Mouse (Mus musculus) midbrain, embryonic 10.5 days (tissue): ENCODE results near the gene Pla2g4f. TPM values are rescaled to one million over a fixed set of nuclear protein-coding genes. Genes with fewer than 3 reads are reported as not detected.
A peak's percentile ranks its signal among the peaks of the same experiment; 100 is the strongest.

Experiments
- DNase-seq: peaks from one replicate; pipeline ENCODE4 v3.0.0-alpha.2; 2017; ENCODE audit warnings: low spot score
- H3K27ac ChIP-seq: fragments of 300-500 bp; sonication (generic); replicated peaks from 2 replicates; pipeline ENCODE4 v1.5.1; 2016; ENCODE audit warnings: mild to moderate bottlenecking
- H3K27me3 ChIP-seq: fragments of 300-500 bp; sonication (generic); 2 replicates; pipeline ENCODE4 v1.6.1; 2016; ENCODE audit warnings: low read depth, mild to moderate bottlenecking; ENCODE audit not compliant: poor library complexity, severe bottlenecking
- H3K36me3 ChIP-seq: fragments of 300-500 bp; sonication (generic); 2 replicates; pipeline ENCODE4 v1.6.1; 2016; ENCODE audit warnings: mild to moderate bottlenecking, moderate library complexity
- H3K4me1 ChIP-seq: fragments of 300-500 bp; sonication (generic); 2 replicates; pipeline ENCODE4 v1.6.1; 2016
- H3K4me3 ChIP-seq: fragments of 300-500 bp; sonication (generic); 2 replicates; pipeline ENCODE4 v1.5.1; 2016; ENCODE audit warnings: mild to moderate bottlenecking, moderate library complexity
- H3K9me3 ChIP-seq: fragments of 300-500 bp; sonication (generic); replicated peaks from 2 replicates; pipeline ENCODE4 v1.6.1; 2016; ENCODE audit warnings: mild to moderate bottlenecking
- WGBS: fragments of 180-500 bp; shearing (Covaris S2); methylation state at CpG from one replicate; pipeline ENCODE4 v1.1.7; 2016; 5-methylcytosine and 5-hydroxymethylcytosine counted together
- polyA plus RNA-seq: library from polyadenylated mRNA; unstranded; fragments of >200 nt; fragmentation: Nextera tagmentation; extraction: Ambion mirVana; gene quantifications from 2 replicates; pipeline ENCODE4 v1.2.1, GENCODE M21; 2016

The Pla2g4f gene
- polyA plus RNA-seq = not detected in 2 replicates

GRCm38 (mm10) chr2:120313976-120314375 is at the start of gene Pla2g4f:
TSS of gene Pla2g4f (minus strand) at chr2:120314165.
- no peaks in the 10 kb centered on the region for H3K27me3 ChIP-seq
- no peak for DNase-seq
- no peak within 1 kb of the TSS for H3K27ac ChIP-seq
- no peaks in the 10 kb centered on the region for H3K4me1 ChIP-seq
- no peak within 1 kb of the TSS for H3K4me3 ChIP-seq
- no peaks in the 10 kb centered on the region for H3K9me3 ChIP-seq
- H3K36me3 ChIP-seq = peaks cover 33% of the 10 kb centered on the region
- WGBS = 67% methylated on average over 3 of the region's 3 CpGs

GRCm38 (mm10) chr2:120360425-120360824 is 46.5 kb upstream of the Pla2g4f start:
- no peak for DNase-seq
- H3K4me1 ChIP-seq = no peaks in the 10 kb centered on the region
- no peak overlapping the region for H3K4me3 ChIP-seq
- H3K36me3 ChIP-seq = peaks cover 85% of the 10 kb centered on the region
- WGBS = 84% methylated on average over 1 of the region's 1 CpGs
- H3K27me3 ChIP-seq = no peaks in the 10 kb centered on the region
- no peak overlapping the region for H3K27ac ChIP-seq
- H3K9me3 ChIP-seq = no peaks in the 10 kb centered on the region

DNA sequence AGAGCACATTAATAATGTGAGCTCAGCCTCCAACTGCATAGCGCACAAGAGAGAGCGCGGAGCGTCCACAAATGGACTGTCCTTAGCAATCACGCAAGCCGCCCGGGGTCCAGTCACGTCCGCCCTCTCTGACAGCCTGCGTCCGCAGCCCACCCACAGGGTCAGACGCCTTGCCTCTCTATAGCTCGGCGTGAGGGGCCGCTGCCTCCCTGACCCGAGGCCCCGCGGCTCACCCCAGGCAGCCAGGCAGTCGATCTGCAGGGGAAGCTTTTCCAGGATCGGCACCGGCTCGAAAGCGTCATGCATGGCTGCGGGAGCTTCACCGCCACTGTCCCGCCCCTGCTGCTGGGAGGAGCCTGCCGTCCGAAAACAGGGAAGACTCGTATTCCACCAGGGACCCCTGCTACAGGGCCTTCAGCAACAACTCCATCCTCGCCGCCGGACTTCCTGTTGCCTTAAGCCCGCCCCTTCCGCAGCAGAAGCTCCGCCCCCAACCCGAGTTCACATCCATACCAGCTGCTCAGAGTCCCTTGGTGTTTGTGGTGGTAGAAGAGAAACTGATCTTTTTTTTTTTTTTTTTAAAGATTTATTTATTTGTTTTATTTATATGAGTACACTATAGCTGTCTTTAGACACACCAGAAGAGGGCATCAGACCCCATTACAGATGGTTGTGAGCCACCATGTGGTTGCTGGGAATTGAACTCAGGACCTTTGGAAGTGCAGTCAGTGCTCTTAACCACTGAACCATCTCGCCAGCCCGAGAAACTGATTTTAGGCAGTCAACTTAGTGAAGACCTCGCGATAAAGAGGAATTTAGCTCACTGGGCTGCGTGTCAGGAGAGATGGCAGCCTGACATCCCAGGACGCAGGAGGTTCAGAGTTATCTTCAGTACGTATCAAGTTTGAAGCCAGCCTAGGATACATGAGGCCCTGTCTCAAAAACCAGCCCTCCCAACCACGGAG is 39.0 kb upstream of the Pla2g4f start, which contains the start of gene Vps39:
Gene Vps39, minus strand, starts transcription at position 456 of the 965 bp plus-strand sequence.
- WGBS = 11% methylated on average over 44 of the region's 44 CpGs
- Histone ChIP-seq H3K27ac (peak within 1 kb of the TSS; percentile 89), H3K4me1 (peaks cover 16% of the 10 kb centered on the region), H3K9me3 (no peaks in the 10 kb centered on the region), H3K4me3 (peak within 1 kb of the TSS; percentile 95), H3K27me3 (no peaks in the 10 kb centered on the region), H3K36me3 (peaks cover 55% of the 10 kb centered on the region)
- peak; percentile 90 for DNase-seq

DNA sequence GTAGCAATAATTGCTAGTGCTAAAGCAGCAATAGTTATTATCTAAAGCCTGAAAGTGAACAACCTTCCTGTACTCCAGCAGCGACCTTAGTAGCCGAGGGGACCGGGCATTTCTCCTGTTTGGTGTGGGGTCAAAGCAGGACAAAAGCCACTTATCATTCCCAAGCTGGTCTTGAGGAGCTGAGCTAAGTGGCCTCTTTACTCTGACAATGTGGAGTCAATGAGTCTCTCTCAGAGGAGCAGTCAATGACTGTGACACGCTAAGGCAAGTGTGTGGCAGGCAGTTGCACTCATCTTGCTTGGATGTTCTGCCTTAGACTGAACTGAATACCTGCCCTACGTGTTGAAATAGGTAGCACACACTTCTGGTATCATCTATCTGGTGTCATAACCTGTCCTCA is 37.4 kb upstream of the Pla2g4f start:
- Histone ChIP-seq H3K9me3 (no peaks in the 10 kb centered on the region), H3K4me3 (0 out of 2 replicates have a peak overlapping the region, but pooled peaks have one; percentile 95), H3K36me3 (peaks cover 56% of the 10 kb centered on the region), H3K27me3 (no peaks in the 10 kb centered on the region), H3K4me1 (peaks cover 16% of the 10 kb centered on the region), H3K27ac (no peak overlapping the region)
- no peak for DNase-seq
- 82% methylated on average over 5 of the region's 5 CpGs for WGBS

DNA sequence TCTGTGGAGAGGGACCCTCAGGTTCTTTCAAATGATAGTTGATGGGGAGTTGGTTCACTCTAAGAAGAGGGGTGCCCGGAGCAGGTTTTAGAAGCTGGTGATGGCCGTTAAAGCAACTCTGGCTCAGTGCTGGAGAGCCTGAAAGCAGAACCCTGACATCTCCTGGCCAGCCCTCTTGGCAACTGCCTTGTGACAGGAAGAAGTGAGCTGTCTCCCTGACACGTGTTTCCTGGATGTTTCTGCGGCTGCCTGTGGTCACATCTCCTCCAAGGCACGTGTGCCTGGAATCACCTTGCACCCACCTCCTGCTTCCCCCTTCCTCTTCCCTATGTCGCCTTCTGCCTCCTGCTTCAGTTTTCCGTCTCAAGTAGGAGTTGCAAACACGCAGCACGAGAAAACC is 34.2 kb upstream of the Pla2g4f start:
- H3K4me1 ChIP-seq = peaks cover 16% of the 10 kb centered on the region
- H3K27me3 ChIP-seq = no peaks in the 10 kb centered on the region
- no peak for DNase-seq
- no peak overlapping the region for H3K4me3 ChIP-seq
- H3K9me3 ChIP-seq = no peaks in the 10 kb centered on the region
- H3K36me3 ChIP-seq = peaks cover 61% of the 10 kb centered on the region
- no peak overlapping the region for H3K27ac ChIP-seq
- WGBS = 84% methylated on average over 9 of the region's 9 CpGs

DNA sequence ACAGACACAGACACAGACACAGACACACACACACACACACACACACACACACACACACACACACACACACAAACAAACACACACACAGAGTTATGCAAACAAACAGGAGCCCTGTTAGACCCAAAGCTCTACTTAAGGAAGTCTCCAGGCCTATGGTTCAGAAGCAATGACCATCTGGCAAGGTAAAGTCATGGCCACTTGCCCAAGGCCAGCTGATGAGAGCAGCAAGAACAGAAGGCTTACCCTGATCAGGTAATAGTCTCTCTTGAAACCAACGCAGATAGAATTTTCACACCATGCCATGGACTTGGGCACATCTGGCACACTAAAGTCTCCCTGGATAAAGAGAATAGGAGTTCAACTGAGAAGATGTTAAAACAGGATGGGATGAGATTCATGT is 27.8 kb upstream of the Pla2g4f start:
- H3K27me3 ChIP-seq = no peaks in the 10 kb centered on the region
- 95% methylated on average over 1 of the region's 1 CpGs for WGBS
- peaks cover 95% of the 10 kb centered on the region for H3K36me3 ChIP-seq
- no peak overlapping the region for H3K4me3 ChIP-seq
- DNase-seq = no peak
- H3K9me3 ChIP-seq = no peaks in the 10 kb centered on the region
- H3K27ac ChIP-seq = no peak overlapping the region
- H3K4me1 ChIP-seq = no peaks in the 10 kb centered on the region

DNA sequence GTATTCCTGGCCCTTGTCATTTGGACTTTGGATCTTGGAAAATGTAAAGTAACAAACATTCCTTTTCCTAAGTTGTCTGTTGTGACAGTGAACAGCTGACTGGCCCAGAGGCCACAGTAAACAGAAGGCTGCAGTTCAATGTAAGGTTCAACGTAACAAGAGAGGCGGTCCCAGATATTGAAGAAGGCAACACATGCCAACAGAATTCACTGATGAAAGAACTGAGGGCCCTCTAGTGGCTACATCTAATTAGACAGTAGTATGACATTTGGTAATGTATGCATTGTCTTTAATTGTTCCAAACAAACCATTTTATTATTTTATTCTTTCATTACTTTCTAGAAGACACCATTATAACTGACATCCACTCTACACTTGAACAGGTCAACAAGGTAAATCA is 23.9 kb upstream of the Pla2g4f start:
- H3K36me3 ChIP-seq = peaks cover 88% of the 10 kb centered on the region
- H3K27ac ChIP-seq = no peak overlapping the region
- H3K4me3 ChIP-seq = no peak overlapping the region
- no peaks in the 10 kb centered on the region for H3K27me3 ChIP-seq
- H3K4me1 ChIP-seq = no peaks in the 10 kb centered on the region
- no peaks in the 10 kb centered on the region for H3K9me3 ChIP-seq
- DNase-seq = no peak
- whole genome bisulfite sequencing = 88% methylated on average over 2 of the region's 2 CpGs

DNA sequence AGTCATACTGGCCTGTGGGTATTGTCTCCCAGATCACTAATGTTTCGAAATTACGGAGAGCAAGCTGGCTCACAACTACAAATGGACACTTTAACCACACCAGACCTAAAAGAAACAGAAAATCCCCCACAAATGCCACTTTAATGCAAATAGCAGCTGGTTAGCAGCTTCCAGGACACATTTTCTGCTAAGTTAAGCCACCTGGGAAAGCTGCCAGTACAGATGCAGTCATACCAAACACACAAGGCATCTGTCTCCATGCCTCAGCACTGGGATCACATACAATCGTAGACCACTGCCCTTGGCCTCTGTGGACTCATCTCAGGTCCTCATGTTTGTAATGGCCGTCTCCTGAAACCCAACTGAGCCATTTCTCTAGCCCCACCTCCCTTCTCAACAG is 17.6 kb upstream of the Pla2g4f start:
- H3K27me3 ChIP-seq = no peaks in the 10 kb centered on the region
- no peak overlapping the region for H3K27ac ChIP-seq
- H3K4me1 ChIP-seq = no peaks in the 10 kb centered on the region
- H3K36me3 ChIP-seq = peaks cover 86% of the 10 kb centered on the region
- no peak for DNase-seq
- WGBS = 93% methylated on average over 4 of the region's 4 CpGs
- H3K4me3 ChIP-seq = no peak overlapping the region
- no peaks in the 10 kb centered on the region for H3K9me3 ChIP-seq

- Histone ChIP-seq H3K4me1 (no peaks in the 10 kb centered on the region), H3K27ac (no peak overlapping the region), H3K4me3 (no peak overlapping the region), H3K27me3 (no peaks in the 10 kb centered on the region), H3K36me3 (peaks cover 43% of the 10 kb centered on the region), H3K9me3 (no peaks in the 10 kb centered on the region)
- DNase-seq = no peak
- 81% methylated on average over 4 of the region's 4 CpGs for WGBS
Observed at GRCm38 (mm10) chr2:120315077-120315476, 1.1 kb upstream of the Pla2g4f start.

DNA sequence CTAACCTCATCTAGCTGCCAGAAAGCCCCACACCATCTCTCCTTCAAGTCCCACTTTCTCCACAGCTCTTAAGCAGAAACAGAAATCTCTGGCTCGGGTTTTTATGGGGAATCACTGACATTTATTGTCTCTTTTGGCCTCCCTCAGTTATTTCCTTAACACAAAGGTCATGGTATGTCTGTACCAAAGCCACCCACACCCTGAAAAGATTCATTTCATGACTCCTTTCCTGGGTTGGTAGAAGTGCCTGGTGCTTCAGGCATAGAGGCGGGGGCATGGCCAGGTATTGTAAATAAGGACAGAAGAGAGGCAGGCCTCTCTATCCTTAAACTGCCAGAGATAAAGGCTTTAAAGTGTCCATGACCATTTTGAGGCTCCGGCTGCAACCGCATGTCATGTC is 522 bp upstream of the Pla2g4f start:
- H3K9me3 ChIP-seq = no peaks in the 10 kb centered on the region
- no peaks in the 10 kb centered on the region for H3K27me3 ChIP-seq
- DNase-seq = no peak
- peaks cover 38% of the 10 kb centered on the region for H3K36me3 ChIP-seq
- 87% methylated on average over 4 of the region's 4 CpGs for WGBS
- no peaks in the 10 kb centered on the region for H3K4me1 ChIP-seq
- H3K4me3 ChIP-seq = no peak overlapping the region
- H3K27ac ChIP-seq = no peak overlapping the region

GRCm38 (mm10) chr2:120312276-120312825 is 1.6 kb downstream of the Pla2g4f start:
- Histone ChIP-seq H3K27me3 (no peaks in the 10 kb centered on the region), H3K4me3 (no peak overlapping the region), H3K36me3 (peaks cover 17% of the 10 kb centered on the region), H3K27ac (no peak overlapping the region), H3K4me1 (no peaks in the 10 kb centered on the region), H3K9me3 (no peaks in the 10 kb centered on the region)
- 84% methylated on average over 7 of the region's 7 CpGs for WGBS
- DNase-seq = no peak

- Histone ChIP-seq H3K4me1 (no peaks in the 10 kb centered on the region), H3K27me3 (no peaks in the 10 kb centered on the region), H3K36me3 (no peaks in the 10 kb centered on the region), H3K9me3 (no peaks in the 10 kb centered on the region), H3K4me3 (no peak overlapping the region), H3K27ac (no peak overlapping the region)
- 41% methylated on average over 3 of the region's 3 CpGs for WGBS
- DNase-seq = no peak
Observed at GRCm38 (mm10) chr2:120304113-120304512, 9.9 kb downstream of the Pla2g4f start.

GRCm38 (mm10) chr2:120301076-120301475 is 12.9 kb downstream of the Pla2g4f start:
- no peak for DNase-seq
- WGBS = 93% methylated on average over 6 of the region's 6 CpGs
- H3K36me3 ChIP-seq = no peaks in the 10 kb centered on the region

More at GRCm38 (mm10) chr2:120301076-120301475, 12.9 kb downstream of the Pla2g4f start:
- H3K9me3 ChIP-seq = no peaks in the 10 kb centered on the region
- no peak overlapping the region for H3K4me3 ChIP-seq
- H3K4me1 ChIP-seq = no peaks in the 10 kb centered on the region
- H3K27me3 ChIP-seq = no peaks in the 10 kb centered on the region
- H3K27ac ChIP-seq = no peak overlapping the region
